Mouse (Mus musculus) lung, postnatal 25 days (tissue): ENCODE measurements at regions not wholly inside any gene's neighbourhood (a gene's known extent, or its start where the extent isn't known, plus 50 kb on each side); places are given as distances from the start of the nearest gene placed in this dataset.

Experiments
- DNase-seq: peaks from one replicate; pipeline ENCODE4 v3.0.0; 2022; ENCODE audit warnings: low spot score

GRCm38 (mm10) chr12:57809961-57810360 is 246.0 kb downstream of the Ttc6 start:
- DNase-seq: no peak

GRCm38 (mm10) chr12:57823809-57824208 is 259.9 kb downstream of the Ttc6 start:
- DNase-seq: no peak

DNA sequence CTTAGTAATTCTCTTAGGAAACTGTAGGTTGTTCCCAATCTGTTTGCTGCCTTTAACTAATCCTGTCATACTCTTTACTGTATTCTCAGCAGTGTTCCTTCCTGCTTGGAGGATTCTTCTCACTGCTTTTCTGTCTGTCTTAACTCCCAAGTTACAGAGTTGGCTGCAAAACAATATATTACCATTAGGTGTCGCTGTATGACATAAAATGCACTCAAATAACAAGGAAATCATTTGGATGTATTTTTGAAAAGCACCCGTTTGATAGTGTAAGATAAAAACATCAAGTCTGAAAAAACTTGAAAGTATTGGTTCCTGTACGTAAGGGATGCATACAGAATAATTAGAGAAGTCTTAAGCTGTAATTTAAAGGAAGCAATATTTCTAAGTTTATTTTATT is 261.8 kb downstream of the Ttc6 start:
- DNase-seq: peak; percentile 45

GRCm38 (mm10) chr12:57842813-57843212 is 278.9 kb downstream of the Ttc6 start:
- no peak for DNase-seq

DNA sequence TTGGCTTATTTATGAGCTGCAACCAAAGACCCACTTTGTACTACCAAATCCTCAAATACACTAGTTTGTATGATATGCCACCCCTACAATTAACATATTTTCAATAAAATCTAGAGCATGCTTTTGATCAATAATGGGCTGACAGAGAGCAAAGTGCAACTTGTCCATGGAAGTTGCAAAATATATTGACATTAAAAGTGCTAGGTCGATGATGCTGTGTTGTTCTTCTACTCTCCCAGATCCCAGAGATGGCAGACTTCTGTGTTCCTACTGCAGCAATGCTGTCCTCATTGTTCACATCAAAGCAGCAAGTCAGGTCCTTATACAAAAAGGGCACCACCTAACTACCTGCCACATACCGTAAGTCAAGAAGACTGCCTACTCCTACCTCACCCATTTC is 307.1 kb downstream of the Ttc6 start:
- DNase-seq: no peak

DNA sequence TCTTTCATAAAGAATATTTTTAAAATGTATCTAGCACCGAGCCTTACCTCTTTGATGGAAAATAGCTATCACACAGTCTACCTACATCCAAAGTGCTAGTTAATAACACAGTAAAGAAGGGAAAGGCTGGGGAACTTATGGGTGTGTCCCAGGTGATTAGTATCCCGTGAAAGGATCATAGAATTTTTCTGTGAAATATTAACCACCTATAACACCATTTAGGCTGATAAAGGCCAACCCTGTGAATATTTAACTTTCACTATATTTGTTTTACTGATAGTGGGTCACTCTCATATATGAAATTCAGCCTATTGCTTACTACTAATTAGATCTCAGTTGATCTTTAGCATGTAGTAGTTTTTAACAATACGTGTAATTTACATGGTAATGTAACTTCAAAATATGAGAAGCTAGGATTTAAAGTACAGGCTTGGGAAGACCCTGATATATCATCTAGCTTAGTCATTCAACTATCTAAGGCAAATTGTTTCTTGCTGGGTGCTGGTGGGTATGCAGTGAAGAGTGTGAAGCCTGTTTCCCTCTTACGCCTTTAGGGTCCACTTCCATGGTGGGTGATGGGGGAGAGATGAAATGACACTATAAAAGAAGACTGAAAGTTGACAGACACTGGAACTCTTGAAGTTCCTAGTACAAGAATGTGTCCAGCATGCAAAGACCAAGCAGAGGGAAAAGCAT is 320.6 kb upstream of the Sstr1 start:
- DNase-seq: no peak

DNA sequence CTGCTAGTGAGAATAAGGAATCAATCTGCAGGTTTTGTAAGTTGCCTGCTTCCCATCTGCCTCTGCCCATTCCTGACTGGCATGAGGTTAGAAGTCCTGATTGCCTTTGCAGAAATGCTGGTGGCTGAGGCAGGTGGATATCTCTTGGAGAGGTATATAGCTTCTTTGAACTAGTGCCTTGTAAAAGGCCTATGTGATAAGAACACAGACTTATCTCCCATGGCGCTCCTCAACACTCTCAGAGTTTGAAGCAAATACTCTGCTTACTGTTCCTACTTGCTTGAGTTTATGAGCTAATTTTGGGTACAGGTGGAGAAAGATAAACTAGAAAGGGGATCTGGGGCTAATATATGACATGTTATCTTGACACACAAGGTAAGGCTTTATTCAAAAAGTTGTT is 320.0 kb upstream of the Sstr1 start:
- no peak for DNase-seq

- no peak for DNase-seq
Observed at GRCm38 (mm10) chr12:57897751-57898250, 313.8 kb upstream of the Sstr1 start.

- no peak for DNase-seq
Observed at GRCm38 (mm10) chr12:57904658-57905057, 306.9 kb upstream of the Sstr1 start.

GRCm38 (mm10) chr12:57918211-57918610 is 293.4 kb upstream of the Sstr1 start:
- no peak for DNase-seq

DNA sequence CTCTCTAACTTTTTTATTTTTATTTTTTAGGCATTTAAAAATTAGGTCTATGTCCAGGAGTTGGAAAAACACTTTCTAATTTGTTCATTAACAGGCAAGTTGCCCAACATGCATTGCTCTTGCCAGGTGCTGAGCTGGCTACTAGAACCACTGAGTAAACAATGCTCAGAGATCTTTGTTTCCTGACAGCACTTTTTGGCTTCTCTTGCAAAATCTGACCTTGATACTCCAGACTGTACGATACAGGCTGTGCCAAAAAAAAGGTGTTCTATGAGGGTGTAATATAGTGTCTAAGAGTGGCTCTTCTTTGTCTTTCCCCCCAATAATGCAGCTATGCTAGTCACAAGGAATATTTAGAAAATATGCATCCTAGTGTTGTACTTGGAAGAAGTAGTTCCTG is 289.5 kb upstream of the Sstr1 start:
- DNase-seq: no peak

DNA sequence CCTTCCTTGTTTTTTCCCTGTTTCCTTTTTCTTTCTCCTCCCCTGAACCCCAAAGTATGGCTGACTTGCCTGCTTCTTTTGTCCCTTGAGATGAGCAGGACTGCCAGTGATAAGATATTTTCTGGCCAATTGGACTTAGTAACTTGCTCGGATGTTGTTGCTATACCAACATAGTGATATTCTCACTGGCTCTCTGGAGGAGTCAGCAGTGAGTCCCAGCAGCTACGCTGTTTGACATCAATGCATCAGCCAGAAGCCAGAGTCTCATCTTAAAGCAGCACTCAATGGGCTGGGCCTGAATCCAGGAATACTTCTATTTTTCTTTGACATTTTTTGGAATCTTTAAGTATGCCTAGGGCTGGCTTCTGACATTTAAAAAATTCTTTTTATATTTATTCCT is 287.1 kb upstream of the Sstr1 start:
- no peak for DNase-seq

DNA sequence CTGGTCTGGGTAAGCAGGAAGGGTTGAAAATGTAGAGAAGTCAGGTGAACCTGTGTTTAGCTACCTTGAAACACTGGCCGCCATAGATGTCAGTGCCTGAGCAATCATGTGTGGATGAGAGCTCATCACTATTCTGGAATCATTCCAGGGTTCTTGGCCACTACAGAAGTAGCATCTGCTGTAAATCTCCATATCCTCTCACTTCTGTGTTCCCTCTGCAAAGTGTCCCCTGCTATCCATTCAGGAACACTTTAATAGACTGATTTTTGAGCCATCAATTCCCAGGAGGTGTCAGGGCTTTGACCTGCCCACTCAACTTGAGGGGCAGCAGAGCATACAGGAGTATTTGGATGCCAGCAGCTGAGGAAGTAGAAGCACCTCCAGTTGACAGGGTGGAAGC is 284.7 kb upstream of the Sstr1 start:
- DNase-seq: no peak

- DNase-seq: no peak
Observed at GRCm38 (mm10) chr12:57928030-57928429, 283.5 kb upstream of the Sstr1 start.

- no peak for DNase-seq
Observed at GRCm38 (mm10) chr12:57931856-57932255, 279.7 kb upstream of the Sstr1 start.

GRCm38 (mm10) chr12:57949886-57950285 is 261.7 kb upstream of the Sstr1 start:
- no peak for DNase-seq

GRCm38 (mm10) chr12:57958527-57958926 is 253.0 kb upstream of the Sstr1 start:
- DNase-seq: no peak

GRCm38 (mm10) chr12:57960171-57960570 is 251.4 kb upstream of the Sstr1 start:
- DNase-seq: no peak

DNA sequence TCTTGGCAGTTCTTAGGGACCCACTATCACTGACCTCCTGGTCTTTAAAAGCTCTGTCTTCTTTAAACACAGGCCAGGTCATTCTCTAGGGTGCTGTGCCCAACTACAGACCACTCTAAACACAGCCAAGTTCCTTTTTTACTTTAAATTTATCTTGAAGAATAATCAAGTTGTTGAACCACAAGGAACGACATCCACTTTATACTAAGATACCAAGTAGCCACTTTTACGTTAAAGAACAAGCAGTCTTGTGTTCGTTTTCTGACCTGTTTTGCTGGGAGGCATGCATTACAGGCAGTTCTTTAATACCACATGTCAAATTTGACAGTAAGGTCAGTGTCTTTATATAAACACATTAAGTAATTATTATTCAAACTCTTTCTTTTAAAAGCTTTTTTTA is 242.4 kb upstream of the Sstr1 start:
- DNase-seq: no peak

GRCm38 (mm10) chr12:57970163-57970562 is 241.4 kb upstream of the Sstr1 start:
- no peak for DNase-seq

- no peak for DNase-seq
Observed at GRCm38 (mm10) chr12:57972484-57972883, 239.1 kb upstream of the Sstr1 start.
